Mouse (Mus musculus): ENCODE measurements around the gene H2al1h. TPM values are rescaled to one million over a fixed set of nuclear protein-coding genes. Genes with fewer than 3 reads are reported as not detected.
A peak's percentile ranks its signal among the peaks of the same experiment; 100 is the strongest.
"Not testable (repeated sequence)": the region's sequence is repeated elsewhere in the genome, so short reads cannot be mapped to it uniquely, and the experiment has no call there.

The H2al1h gene
- polyA plus RNA-seq (2015; fragmentation: Nextera tagmentation; extraction: Ambion mirVana) = not detected in 2 replicates

DNA sequence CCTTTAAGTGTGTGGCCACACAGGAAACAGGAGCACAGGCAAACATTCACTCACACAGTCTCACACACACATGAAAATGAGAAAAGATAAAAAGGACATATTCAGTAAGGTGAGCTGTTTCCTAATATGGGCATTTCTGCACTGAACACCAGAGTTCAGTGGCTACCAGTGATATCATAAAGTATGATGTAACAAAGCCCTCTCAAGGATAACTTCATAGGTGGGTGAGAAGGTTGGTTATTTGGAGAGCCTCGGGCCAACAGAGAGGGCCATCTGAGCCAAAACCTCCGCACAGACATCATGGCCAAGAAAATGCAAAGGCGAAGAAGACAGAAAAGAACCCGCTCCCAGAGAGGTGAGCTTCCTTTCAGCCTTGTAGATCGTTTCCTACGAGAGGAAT is at the start of gene H2al1h:
TSS of gene H2al1h (plus strand) at position 301 of the 400 bp plus-strand sequence.
- not testable (repeated sequence) for H3K4me1 ChIP-seq (replicated peaks; ENCODE audit: control insufficient read depth, insufficient read depth, low read length); H3K4me3 ChIP-seq (ENCODE audit: low read length); H3K4me2 ChIP-seq (ENCODE audit: low read depth, low read length); H3K27me3 ChIP-seq (ENCODE audit: control insufficient read depth, insufficient read depth, low read depth, low read length); H3K27ac ChIP-seq (ENCODE audit: low read length); H3K36me3 ChIP-seq (ENCODE audit: control insufficient read depth, insufficient read depth, low read length); H3K9ac ChIP-seq (ENCODE audit: low read length); ATAC-seq (ENCODE audit: low read depth); H3K9me3 ChIP-seq (ENCODE audit: control insufficient read depth, low read length)
- no CpG with 5 or more reads among the region's 6 CpGs for WGBS

- H3K27me3 ChIP-seq (ENCODE audit: control insufficient read depth, insufficient read depth, low read depth, low read length) = no peaks in the 10 kb centered on the region
- no peak for ATAC-seq (ENCODE audit: low read depth)
- no peaks in the 10 kb centered on the region for H3K36me3 ChIP-seq (ENCODE audit: control insufficient read depth, insufficient read depth, low read length)
- no peak overlapping the region for H3K27ac ChIP-seq (ENCODE audit: low read length)
- WGBS = 50% methylated on average over 3 of the region's 3 CpGs
- H3K9me3 ChIP-seq (ENCODE audit: control insufficient read depth, low read length) = no peaks in the 10 kb centered on the region
- H3K4me3 ChIP-seq (ENCODE audit: low read length) = no peak overlapping the region
- H3K4me2 ChIP-seq (ENCODE audit: low read depth, low read length) = no peak overlapping the region
- H3K4me1 ChIP-seq (replicated peaks; ENCODE audit: control insufficient read depth, insufficient read depth, low read length) = no peaks in the 10 kb centered on the region
- no peak overlapping the region for H3K9ac ChIP-seq (ENCODE audit: low read length)
These were observed 48.1 kb upstream of the H2al1h start for GRCm38 (mm10) chrX:11273190-11273589.

DNA sequence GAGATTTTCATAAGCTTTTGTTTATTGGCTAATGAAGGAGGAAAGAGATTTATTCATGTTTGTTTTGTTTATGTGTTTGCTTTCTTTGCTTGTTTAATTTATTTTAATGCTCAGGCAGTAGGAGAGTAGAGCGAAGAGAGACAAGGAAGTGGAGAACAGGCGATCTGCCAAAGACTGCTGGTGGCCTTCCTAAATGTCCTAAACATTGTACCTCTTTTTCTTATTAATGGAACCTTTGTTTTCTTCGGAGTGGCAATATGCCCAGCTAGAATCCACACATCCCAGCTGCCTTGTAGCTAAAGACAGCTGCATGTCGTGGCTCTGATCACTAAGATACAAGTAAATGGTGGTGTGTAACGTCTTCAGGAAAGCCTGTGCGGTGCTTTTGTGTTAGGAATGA is 44.2 kb upstream of the H2al1h start:
- no peak overlapping the region for H3K9ac ChIP-seq (ENCODE audit: low read length)
- no peaks in the 10 kb centered on the region for H3K36me3 ChIP-seq (ENCODE audit: control insufficient read depth, insufficient read depth, low read length)
- H3K4me2 ChIP-seq (ENCODE audit: low read depth, low read length) = no peak overlapping the region
- ATAC-seq (ENCODE audit: low read depth) = peak; percentile 51; the same call in 1 of the 2 replicates
- H3K27ac ChIP-seq (ENCODE audit: low read length) = no peak overlapping the region
- H3K27me3 ChIP-seq (ENCODE audit: control insufficient read depth, insufficient read depth, low read depth, low read length) = no peaks in the 10 kb centered on the region; the same call in 1 of the 2 replicates
- no peak overlapping the region for H3K4me3 ChIP-seq (ENCODE audit: low read length)
- WGBS = 44% methylated on average over 6 of the region's 6 CpGs
- H3K4me1 ChIP-seq (replicated peaks; ENCODE audit: control insufficient read depth, insufficient read depth, low read length) = no peaks in the 10 kb centered on the region
- H3K9me3 ChIP-seq (ENCODE audit: control insufficient read depth, low read length) = no peaks in the 10 kb centered on the region

DNA sequence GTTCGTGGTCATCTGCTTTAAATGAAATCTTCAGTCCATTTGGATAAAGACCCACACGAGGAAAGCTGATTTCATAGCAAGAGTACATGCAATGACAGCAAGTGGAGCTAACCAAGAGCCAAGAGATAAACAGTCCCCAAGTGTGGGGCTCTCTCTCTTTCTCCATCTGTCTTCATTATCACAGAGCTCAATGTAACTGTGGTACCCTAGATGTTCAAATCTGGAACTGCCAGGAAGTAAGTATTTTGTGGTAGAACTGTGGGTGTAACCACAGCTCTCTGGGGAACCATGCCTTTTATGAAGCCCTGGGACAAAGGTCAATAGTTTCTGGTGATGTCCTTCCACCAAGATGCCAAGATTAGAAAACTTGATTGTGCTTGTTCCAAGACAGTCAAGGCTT is 40.6 kb upstream of the H2al1h start:
- no peak overlapping the region for H3K27ac ChIP-seq (ENCODE audit: low read length)
- no peaks in the 10 kb centered on the region; the same call in none of the 2 replicates for H3K27me3 ChIP-seq (ENCODE audit: control insufficient read depth, insufficient read depth, low read depth, low read length)
- no peak for ATAC-seq (ENCODE audit: low read depth)
- H3K4me2 ChIP-seq (ENCODE audit: low read depth, low read length) = no peak overlapping the region
- H3K4me3 ChIP-seq (ENCODE audit: low read length) = no peak overlapping the region
- 0 out of 2 replicates have a peak, but pooled peaks cover 3% of the 10 kb centered on the region for H3K9me3 ChIP-seq (ENCODE audit: control insufficient read depth, low read length)
- no peaks in the 10 kb centered on the region for H3K36me3 ChIP-seq (ENCODE audit: control insufficient read depth, insufficient read depth, low read length)
- H3K4me1 ChIP-seq (replicated peaks; ENCODE audit: control insufficient read depth, insufficient read depth, low read length) = no peaks in the 10 kb centered on the region
- no peak overlapping the region for H3K9ac ChIP-seq (ENCODE audit: low read length)
- WGBS = 73% methylated on average over 2 of the region's 2 CpGs

DNA sequence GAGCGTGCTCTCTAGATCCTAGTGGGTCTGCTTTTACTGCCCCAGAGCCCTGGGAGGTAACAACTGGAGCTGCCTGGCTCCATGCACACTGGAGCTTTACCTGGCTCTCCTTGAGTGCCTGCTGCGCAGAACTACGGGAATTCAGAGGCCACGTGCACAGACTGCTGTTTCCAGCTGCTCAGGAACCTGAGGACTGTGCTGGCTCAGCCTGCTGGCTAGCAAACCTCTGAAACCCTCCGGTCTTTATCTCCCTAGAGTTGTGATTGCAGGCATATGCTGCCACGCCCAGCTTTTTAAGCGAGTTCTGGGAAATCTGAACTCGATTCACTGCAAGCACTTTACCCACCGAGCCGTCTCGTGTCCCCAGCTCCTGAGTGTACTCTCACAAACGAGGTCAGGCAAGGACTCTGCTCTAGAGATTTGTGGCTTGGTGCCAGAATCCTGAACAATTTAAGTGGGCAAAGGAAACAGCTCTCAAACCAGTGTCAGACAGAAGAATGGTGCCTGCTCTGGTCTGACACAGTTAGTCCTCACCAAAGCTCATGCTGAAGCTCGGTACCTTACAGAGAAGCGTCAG is 32.9 kb upstream of the H2al1h start:
- H3K9me3 ChIP-seq (ENCODE audit: control insufficient read depth, low read length) = no peaks in the 10 kb centered on the region
- H3K4me2 ChIP-seq (ENCODE audit: low read depth, low read length) = no peak overlapping the region
- H3K4me3 ChIP-seq (ENCODE audit: low read length) = no peak overlapping the region
- peak; percentile 68 for ATAC-seq (ENCODE audit: low read depth)
- H3K27me3 ChIP-seq (ENCODE audit: control insufficient read depth, insufficient read depth, low read depth, low read length) = no peaks in the 10 kb centered on the region; the same call in 1 of the 2 replicates
- 45% methylated on average over 14 of the region's 14 CpGs for WGBS
- H3K4me1 ChIP-seq (replicated peaks; ENCODE audit: control insufficient read depth, insufficient read depth, low read length) = no peaks in the 10 kb centered on the region
- H3K36me3 ChIP-seq (ENCODE audit: control insufficient read depth, insufficient read depth, low read length) = no peaks in the 10 kb centered on the region
- no peak overlapping the region for H3K27ac ChIP-seq (ENCODE audit: low read length)
- no peak overlapping the region for H3K9ac ChIP-seq (ENCODE audit: low read length)

GRCm38 (mm10) chrX:11289244-11289643 is 32.0 kb upstream of the H2al1h start:
- no peak overlapping the region for H3K4me2 ChIP-seq (ENCODE audit: low read depth, low read length)
- H3K27me3 ChIP-seq (ENCODE audit: control insufficient read depth, insufficient read depth, low read depth, low read length) = no peaks in the 10 kb centered on the region; the same call in 1 of the 2 replicates
- 76% methylated on average over 4 of the region's 4 CpGs for WGBS
- ATAC-seq (ENCODE audit: low read depth) = no peak
- no peaks in the 10 kb centered on the region for H3K9me3 ChIP-seq (ENCODE audit: control insufficient read depth, low read length)
- no peak overlapping the region for H3K27ac ChIP-seq (ENCODE audit: low read length)
- no peak overlapping the region for H3K4me3 ChIP-seq (ENCODE audit: low read length)
- no peak overlapping the region for H3K9ac ChIP-seq (ENCODE audit: low read length)
- H3K4me1 ChIP-seq (replicated peaks; ENCODE audit: control insufficient read depth, insufficient read depth, low read length) = no peaks in the 10 kb centered on the region
- H3K36me3 ChIP-seq (ENCODE audit: control insufficient read depth, insufficient read depth, low read length) = no peaks in the 10 kb centered on the region

- WGBS = no CpG with 5 or more reads among the region's 3 CpGs
- H3K27ac ChIP-seq (ENCODE audit: low read length); H3K36me3 ChIP-seq (ENCODE audit: control insufficient read depth, insufficient read depth, low read length); H3K4me2 ChIP-seq (ENCODE audit: low read depth, low read length); ATAC-seq (ENCODE audit: low read depth); H3K27me3 ChIP-seq (ENCODE audit: control insufficient read depth, insufficient read depth, low read depth, low read length); H3K9me3 ChIP-seq (ENCODE audit: control insufficient read depth, low read length); H3K4me3 ChIP-seq (ENCODE audit: low read length); H3K4me1 ChIP-seq (replicated peaks; ENCODE audit: control insufficient read depth, insufficient read depth, low read length); H3K9ac ChIP-seq (ENCODE audit: low read length): not testable (repeated sequence)
These were observed 22.3 kb upstream of the H2al1h start, which contains the start of gene H2al1a for GRCm38 (mm10) chrX:11298957-11299356. Gene H2al1a, plus strand, starts transcription at chrX:11299257.

DNA sequence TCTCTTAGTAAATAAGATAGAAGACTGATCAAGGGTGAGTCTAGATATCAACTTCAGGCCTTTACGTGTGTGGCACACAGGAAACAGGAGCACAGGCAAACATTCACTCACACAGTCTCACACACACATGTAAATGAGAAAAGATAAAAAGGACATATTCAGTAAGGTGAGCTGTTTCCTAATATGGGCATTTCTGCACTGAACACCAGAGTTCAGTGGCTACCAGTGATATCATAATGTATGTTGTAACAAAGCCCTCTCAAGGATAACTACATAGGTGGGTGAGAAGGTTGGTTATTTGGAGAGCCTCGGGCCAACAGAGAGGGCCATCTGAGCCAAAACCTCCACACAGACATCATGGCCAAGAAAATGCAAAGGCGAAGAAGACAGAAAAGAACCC is 19.2 kb upstream of the H2al1h start, which contains the start of gene H2al1b:
TSS of gene H2al1b (plus strand) at position 301 of the 400 bp plus-strand sequence.
- H3K36me3 ChIP-seq (ENCODE audit: control insufficient read depth, insufficient read depth, low read length); ATAC-seq (ENCODE audit: low read depth): not testable (repeated sequence)
- WGBS = 100% methylated on average over 1 of the region's 3 CpGs

DNA sequence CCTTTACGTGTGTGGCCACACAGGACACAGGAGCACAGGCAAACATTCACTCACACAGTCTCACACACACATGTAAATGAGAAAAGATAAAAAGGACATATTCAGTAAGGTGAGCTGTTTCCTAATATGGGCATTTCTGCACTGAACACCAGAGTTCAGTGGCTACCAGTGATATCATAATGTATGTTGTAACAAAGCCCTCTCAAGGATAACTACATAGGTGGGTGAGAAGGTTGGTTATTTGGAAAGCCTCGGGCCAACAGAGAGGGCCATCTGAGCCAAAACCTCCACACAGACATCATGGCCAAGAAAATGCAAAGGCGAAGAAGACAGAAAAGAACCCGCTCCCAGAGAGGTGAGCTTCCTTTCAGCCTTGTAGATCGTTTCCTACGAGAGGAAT is 15.9 kb upstream of the H2al1h start, which contains the start of gene H2al1c:
TSS of gene H2al1c (plus strand) at position 301 of the 400 bp plus-strand sequence.
- H3K9ac ChIP-seq (ENCODE audit: low read length); H3K4me2 ChIP-seq (ENCODE audit: low read depth, low read length); H3K36me3 ChIP-seq (ENCODE audit: control insufficient read depth, insufficient read depth, low read length); H3K4me1 ChIP-seq (replicated peaks; ENCODE audit: control insufficient read depth, insufficient read depth, low read length); ATAC-seq (ENCODE audit: low read depth); H3K4me3 ChIP-seq (ENCODE audit: low read length); H3K27ac ChIP-seq (ENCODE audit: low read length); H3K27me3 ChIP-seq (ENCODE audit: control insufficient read depth, insufficient read depth, low read depth, low read length); H3K9me3 ChIP-seq (ENCODE audit: control insufficient read depth, low read length): not testable (repeated sequence)
- 69% methylated on average over 1 of the region's 6 CpGs for WGBS

More for the DNA sequence above, 19.2 kb upstream of the H2al1h start, which contains the start of gene H2al1b:
- not testable (repeated sequence) for H3K4me2 ChIP-seq (ENCODE audit: low read depth, low read length); H3K9me3 ChIP-seq (ENCODE audit: control insufficient read depth, low read length); H3K9ac ChIP-seq (ENCODE audit: low read length); H3K4me3 ChIP-seq (ENCODE audit: low read length); H3K4me1 ChIP-seq (replicated peaks; ENCODE audit: control insufficient read depth, insufficient read depth, low read length); H3K27ac ChIP-seq (ENCODE audit: low read length); H3K27me3 ChIP-seq (ENCODE audit: control insufficient read depth, insufficient read depth, low read depth, low read length)

Measured in lung, embryonic 16.5 days (tissue).